Mouse (Mus musculus): ENCODE data around the gene Ang5. TPM values are rescaled to one million over a fixed set of nuclear protein-coding genes. Genes with fewer than 3 reads are reported as not detected.
"Not testable (repeated sequence)": the region's sequence is repeated elsewhere in the genome, so short reads cannot be mapped to it uniquely, and the experiment has no call there.

The Ang5 gene
- polyA plus RNA-seq, 1 experiment from 2014 or later = not detected

DNA sequence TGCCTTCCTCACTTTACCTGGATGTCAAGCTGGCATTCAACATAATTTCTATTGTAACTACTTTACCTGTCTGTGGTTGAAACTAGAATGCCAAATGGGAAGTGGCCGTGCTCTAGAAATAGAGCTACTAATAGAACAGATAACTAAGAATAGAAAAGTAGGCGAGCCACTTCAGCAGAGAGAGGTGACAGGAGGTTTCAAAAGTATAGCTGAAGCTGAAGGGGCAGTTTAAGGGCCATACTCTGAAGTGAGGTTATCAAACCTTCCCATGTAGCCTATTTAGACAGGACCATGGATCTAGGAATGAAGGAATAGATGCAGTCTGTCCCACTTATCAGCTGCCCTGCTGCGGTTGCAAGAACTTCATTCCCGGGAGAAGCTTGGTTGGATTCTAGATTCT, 26.6 kb downstream of the Ang5 start:
- no peaks in the 10 kb centered on the region for H3K27me3 ChIP-seq (ENCODE audit: insufficient read depth, low read length)
- no peak overlapping the region for H3K4me2 ChIP-seq (ENCODE audit: low read length)
- WGBS = 65% methylated on average over 4 of the region's 4 CpGs
- ATAC-seq (replicated peaks; ENCODE audit: low FRiP score, low read depth) (no peak), DNase-seq (ENCODE audit: low spot score) (no peak)
- no peak overlapping the region for H3K9ac ChIP-seq (ENCODE audit: low read depth, low read length)
- no peak overlapping the region for H3K4me3 ChIP-seq (replicated peaks; ENCODE audit: low read depth, low read length)
- no peaks in the 10 kb centered on the region for H3K9me3 ChIP-seq (replicated peaks; ENCODE audit: low read length)
- no peaks in the 10 kb centered on the region for H3K4me1 ChIP-seq (replicated peaks; ENCODE audit: insufficient read depth, low read length)
- H3K36me3 ChIP-seq (ENCODE audit: insufficient read depth, low read length) = no peaks in the 10 kb centered on the region
- no peak for TF ChIP-seq CTCF (IDR thresholded peaks at IDR 0.05; ENCODE audit: low read depth)
- H3K27ac ChIP-seq = no peak overlapping the region

DNA sequence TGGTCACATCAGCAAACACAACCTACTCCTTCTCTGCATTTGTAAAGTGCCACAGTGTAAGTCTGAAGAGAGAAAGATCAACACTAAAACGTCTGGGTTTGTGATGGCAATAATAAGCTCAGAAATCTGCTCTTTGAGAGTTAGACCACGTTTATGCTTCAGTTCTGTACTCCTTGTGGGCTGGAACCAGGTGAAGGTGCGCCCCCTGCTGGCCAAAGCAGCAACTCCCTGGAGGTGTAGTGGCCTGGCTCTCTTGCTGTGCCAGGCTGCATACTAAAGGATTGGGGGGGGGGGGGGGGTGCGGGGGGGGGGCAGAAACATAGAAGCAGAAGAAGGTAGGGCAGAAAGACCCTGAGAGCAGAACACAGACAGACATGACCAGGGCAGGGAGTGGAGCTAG, 27.0 kb downstream of the Ang5 start:
- Histone ChIP-seq H3K9me3 (replicated peaks; ENCODE audit: low read length) (no peaks in the 10 kb centered on the region), H3K36me3 (ENCODE audit: insufficient read depth, low read length) (no peaks in the 10 kb centered on the region), H3K4me2 (ENCODE audit: low read length) (no peak overlapping the region), H3K27ac (no peak overlapping the region), H3K9ac (ENCODE audit: low read depth, low read length) (no peak overlapping the region), H3K27me3 (ENCODE audit: insufficient read depth, low read length) (no peaks in the 10 kb centered on the region), H3K4me1 (replicated peaks; ENCODE audit: insufficient read depth, low read length) (no peaks in the 10 kb centered on the region), H3K4me3 (replicated peaks; ENCODE audit: low read depth, low read length) (no peak overlapping the region)
- 2% methylated on average over 3 of the region's 4 CpGs for WGBS
- ATAC-seq (replicated peaks; ENCODE audit: low FRiP score, low read depth) = peak; percentile 82
- TF ChIP-seq CTCF (IDR thresholded peaks at IDR 0.05; ENCODE audit: low read depth) = peak; percentile 73
- DNase-seq (ENCODE audit: low spot score) = peak; percentile 65

DNA sequence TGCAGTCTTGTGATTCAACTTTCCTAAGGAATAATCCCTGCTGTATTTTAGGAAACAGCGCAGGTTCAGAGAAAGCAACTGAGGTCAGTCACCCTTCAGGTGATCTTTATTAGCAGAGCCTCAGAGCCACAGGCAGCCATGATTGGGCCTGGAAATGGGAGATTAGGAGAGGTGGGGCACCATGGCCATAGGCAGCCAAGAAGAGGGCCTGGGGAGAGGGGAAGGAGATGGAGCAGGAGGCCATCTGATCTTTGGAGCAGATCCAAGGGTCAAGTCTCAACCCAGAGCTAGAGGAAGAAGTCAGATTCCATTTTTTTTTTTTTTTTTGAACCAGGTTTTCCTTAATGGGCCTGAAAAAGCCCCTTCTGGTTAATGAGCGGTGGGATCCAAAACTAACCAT, 29.3 kb downstream of the Ang5 start:
- no peak overlapping the region for H3K4me2 ChIP-seq (ENCODE audit: low read length)
- H3K36me3 ChIP-seq (ENCODE audit: insufficient read depth, low read length) = no peaks in the 10 kb centered on the region
- no peak for DNase-seq (ENCODE audit: low spot score)
- no peak for TF ChIP-seq CTCF (IDR thresholded peaks at IDR 0.05; ENCODE audit: low read depth)
- H3K4me3 ChIP-seq (replicated peaks; ENCODE audit: low read depth, low read length) = no peak overlapping the region
- 89% methylated on average over 2 of the region's 2 CpGs for WGBS
- H3K9me3 ChIP-seq (replicated peaks; ENCODE audit: low read length) = no peaks in the 10 kb centered on the region
- no peaks in the 10 kb centered on the region for H3K27me3 ChIP-seq (ENCODE audit: insufficient read depth, low read length)
- no peak overlapping the region for H3K27ac ChIP-seq
- no peaks in the 10 kb centered on the region for H3K4me1 ChIP-seq (replicated peaks; ENCODE audit: insufficient read depth, low read length)
- ATAC-seq (replicated peaks; ENCODE audit: low FRiP score, low read depth) = no peak
- no peak overlapping the region for H3K9ac ChIP-seq (ENCODE audit: low read depth, low read length)

DNA sequence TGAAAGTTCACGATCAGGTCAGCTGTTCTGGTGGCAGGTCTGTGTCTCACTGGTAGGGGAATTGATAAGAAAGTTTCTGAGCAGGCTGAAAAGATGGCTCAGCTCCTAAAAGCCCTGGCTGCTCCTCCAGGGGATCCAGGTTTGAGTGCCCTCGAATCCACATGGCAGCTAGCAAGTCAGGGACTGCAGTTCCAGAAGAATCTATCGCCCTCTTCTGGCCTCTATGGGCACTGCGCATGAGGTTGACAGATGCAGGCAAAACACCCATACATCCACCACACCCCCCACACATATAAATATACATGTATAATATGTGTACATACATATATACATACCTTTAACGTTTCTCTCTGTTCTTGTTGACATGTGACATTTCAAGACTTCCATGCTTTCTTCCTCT, 30.5 kb downstream of the Ang5 start:
- not testable (repeated sequence) for H3K4me1 ChIP-seq (replicated peaks; ENCODE audit: insufficient read depth, low read length); H3K4me3 ChIP-seq (replicated peaks; ENCODE audit: low read depth, low read length); H3K27me3 ChIP-seq (ENCODE audit: insufficient read depth, low read length); H3K4me2 ChIP-seq (ENCODE audit: low read length); H3K9me3 ChIP-seq (replicated peaks; ENCODE audit: low read length); H3K36me3 ChIP-seq (ENCODE audit: insufficient read depth, low read length); H3K27ac ChIP-seq; ATAC-seq (replicated peaks; ENCODE audit: low FRiP score, low read depth); H3K9ac ChIP-seq (ENCODE audit: low read depth, low read length)
- TF ChIP-seq CTCF (IDR thresholded peaks at IDR 0.05; ENCODE audit: low read depth) = peak; percentile 72
- peak; percentile 59 for DNase-seq (ENCODE audit: low spot score)
- 22% methylated on average over 5 of the region's 5 CpGs for WGBS

DNA sequence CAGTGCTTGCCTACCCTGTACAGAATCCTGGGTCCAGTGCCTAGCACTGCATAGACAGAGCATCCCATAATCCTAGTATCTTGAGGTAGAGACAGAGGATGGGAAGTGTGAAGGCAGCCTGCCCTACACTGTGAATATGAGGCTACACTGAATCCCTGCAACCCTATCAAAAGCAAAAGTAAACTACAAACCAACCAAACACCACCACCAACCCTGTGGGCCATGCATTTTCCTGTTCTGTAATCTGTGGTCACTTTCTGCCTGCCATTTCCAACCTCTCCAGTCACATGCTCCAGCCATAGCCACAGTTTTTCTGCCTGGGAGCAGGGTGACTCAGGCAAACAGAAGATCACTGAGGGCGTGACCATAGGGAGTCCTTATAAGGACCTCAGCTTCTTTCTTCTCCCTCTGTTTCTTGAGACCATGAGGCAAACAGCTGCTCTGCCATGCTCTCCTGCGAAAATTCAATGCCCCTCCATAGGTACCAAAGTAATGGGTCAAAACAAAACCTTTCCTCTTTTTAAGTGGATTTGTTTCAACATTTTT, 41.7 kb downstream of the Ang5 start:
- WGBS = 76% methylated on average over 2 of the region's 2 CpGs

DNA sequence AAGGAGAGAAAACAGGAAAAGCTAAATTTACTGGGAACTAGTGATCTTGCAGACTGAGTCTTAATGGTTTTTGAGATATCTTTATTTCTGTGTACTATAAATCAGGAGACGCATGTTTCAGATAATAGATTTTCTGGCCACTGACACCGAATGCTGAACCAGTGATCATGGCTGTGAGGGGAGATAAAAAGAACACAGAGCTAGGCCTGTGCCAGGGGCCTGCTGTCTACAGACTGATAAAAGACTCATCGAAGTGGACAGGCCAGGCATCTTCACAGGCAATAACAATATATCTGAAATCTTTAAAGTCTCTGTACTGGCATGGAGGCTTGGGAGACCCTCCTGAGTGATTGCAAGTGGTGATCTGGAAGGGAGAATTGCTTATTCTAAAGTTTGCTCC, 44.7 kb downstream of the Ang5 start:
- no peak overlapping the region for H3K27ac ChIP-seq

More for the DNA sequence above, 41.7 kb downstream of the Ang5 start:
- H3K36me3 ChIP-seq (ENCODE audit: insufficient read depth, low read length); H3K4me3 ChIP-seq (replicated peaks; ENCODE audit: low read depth, low read length); ATAC-seq (replicated peaks; ENCODE audit: low FRiP score, low read depth); H3K27ac ChIP-seq; H3K9me3 ChIP-seq (replicated peaks; ENCODE audit: low read length); H3K4me1 ChIP-seq (replicated peaks; ENCODE audit: insufficient read depth, low read length); H3K4me2 ChIP-seq (ENCODE audit: low read length); H3K9ac ChIP-seq (ENCODE audit: low read depth, low read length); H3K27me3 ChIP-seq (ENCODE audit: insufficient read depth, low read length); DNase-seq (ENCODE audit: low spot score): not testable (repeated sequence)

DNA sequence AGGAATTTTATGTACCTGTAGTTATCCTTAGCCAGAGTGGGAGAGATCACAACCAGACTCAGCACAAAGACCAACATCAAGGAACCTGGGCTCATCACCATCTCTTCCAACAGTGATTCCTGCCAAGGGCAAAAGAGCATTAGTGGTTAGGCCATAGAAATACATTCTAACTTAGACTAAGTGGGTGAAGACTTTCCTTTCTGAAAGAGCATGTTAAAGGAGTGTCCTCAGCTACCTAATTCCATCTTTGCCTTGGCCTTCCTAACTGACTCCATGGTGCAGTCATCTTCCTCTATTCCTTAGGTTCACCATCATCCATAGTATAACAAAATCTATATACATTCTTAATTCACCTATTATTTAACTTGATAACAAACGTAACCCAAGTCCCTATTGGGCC, 45.3 kb downstream of the Ang5 start, which contains the start of gene Ang6:
Gene Ang6 (minus strand): TSS at position 101 of the 400 bp plus-strand sequence.
- no peak within 1 kb of the TSS for H3K9ac ChIP-seq (ENCODE audit: low read depth, low read length)
- DNase-seq (ENCODE audit: low spot score) = no peak
- no peaks in the 10 kb centered on the region for H3K4me1 ChIP-seq (replicated peaks; ENCODE audit: insufficient read depth, low read length)
- no peaks in the 10 kb centered on the region for H3K27me3 ChIP-seq (ENCODE audit: insufficient read depth, low read length)
- no peak within 1 kb of the TSS for H3K4me3 ChIP-seq (replicated peaks; ENCODE audit: low read depth, low read length)
- H3K36me3 ChIP-seq (ENCODE audit: insufficient read depth, low read length) = no peaks in the 10 kb centered on the region
- H3K27ac ChIP-seq = no peak within 1 kb of the TSS
- 84% methylated on average over 1 of the region's 1 CpGs for WGBS
- no peak within 1 kb of the TSS for H3K4me2 ChIP-seq (ENCODE audit: low read length)
- ATAC-seq (replicated peaks; ENCODE audit: low FRiP score, low read depth) = no peak
- no peak for TF ChIP-seq CTCF (IDR thresholded peaks at IDR 0.05; ENCODE audit: low read depth)
- H3K9me3 ChIP-seq (replicated peaks; ENCODE audit: low read length) = no peaks in the 10 kb centered on the region

More for the DNA sequence above, 44.7 kb downstream of the Ang5 start:
- no peak overlapping the region for H3K9ac ChIP-seq (ENCODE audit: low read depth, low read length)
- TF ChIP-seq CTCF (IDR thresholded peaks at IDR 0.05; ENCODE audit: low read depth) = no peak
- no peak for ATAC-seq (replicated peaks; ENCODE audit: low FRiP score, low read depth)
- no peaks in the 10 kb centered on the region for H3K4me1 ChIP-seq (replicated peaks; ENCODE audit: insufficient read depth, low read length)
- H3K27me3 ChIP-seq (ENCODE audit: insufficient read depth, low read length) = no peaks in the 10 kb centered on the region
- H3K4me3 ChIP-seq (replicated peaks; ENCODE audit: low read depth, low read length) = no peak overlapping the region
- WGBS = 67% methylated on average over 3 of the region's 3 CpGs
- DNase-seq (ENCODE audit: low spot score) = no peak
- no peaks in the 10 kb centered on the region for H3K9me3 ChIP-seq (replicated peaks; ENCODE audit: low read length)
- H3K36me3 ChIP-seq (ENCODE audit: insufficient read depth, low read length) = no peaks in the 10 kb centered on the region
- H3K4me2 ChIP-seq (ENCODE audit: low read length) = no peak overlapping the region

DNA sequence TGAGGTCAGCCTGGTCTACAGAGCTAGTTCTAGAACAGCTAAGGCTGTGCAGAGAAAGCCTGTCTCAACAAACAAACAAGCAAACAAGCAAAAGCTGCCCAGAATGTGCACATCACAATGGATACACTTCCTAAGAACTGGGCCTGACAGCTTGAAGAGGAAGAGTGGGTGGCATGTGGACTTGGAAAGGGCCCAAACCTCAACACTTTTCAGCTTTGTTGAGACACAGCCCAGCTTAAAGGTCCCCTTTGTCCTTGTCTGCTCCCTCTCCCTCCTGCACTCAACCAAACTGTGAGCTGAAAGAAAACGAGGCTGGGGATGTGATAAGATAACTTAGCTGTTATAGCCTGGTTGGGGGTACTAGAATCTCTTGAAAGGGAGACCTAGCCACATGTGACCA, 51.2 kb downstream of the Ang5 start:
- H3K4me3 ChIP-seq (replicated peaks; ENCODE audit: low read depth, low read length); H3K36me3 ChIP-seq (ENCODE audit: insufficient read depth, low read length); H3K27ac ChIP-seq; DNase-seq (ENCODE audit: low spot score); H3K4me1 ChIP-seq (replicated peaks; ENCODE audit: insufficient read depth, low read length); H3K9ac ChIP-seq (ENCODE audit: low read depth, low read length); H3K4me2 ChIP-seq (ENCODE audit: low read length); H3K27me3 ChIP-seq (ENCODE audit: insufficient read depth, low read length); H3K9me3 ChIP-seq (replicated peaks; ENCODE audit: low read length); ATAC-seq (replicated peaks; ENCODE audit: low FRiP score, low read depth): not testable (repeated sequence)
- no CpG with 5 or more reads among the region's 1 CpGs for WGBS

DNA sequence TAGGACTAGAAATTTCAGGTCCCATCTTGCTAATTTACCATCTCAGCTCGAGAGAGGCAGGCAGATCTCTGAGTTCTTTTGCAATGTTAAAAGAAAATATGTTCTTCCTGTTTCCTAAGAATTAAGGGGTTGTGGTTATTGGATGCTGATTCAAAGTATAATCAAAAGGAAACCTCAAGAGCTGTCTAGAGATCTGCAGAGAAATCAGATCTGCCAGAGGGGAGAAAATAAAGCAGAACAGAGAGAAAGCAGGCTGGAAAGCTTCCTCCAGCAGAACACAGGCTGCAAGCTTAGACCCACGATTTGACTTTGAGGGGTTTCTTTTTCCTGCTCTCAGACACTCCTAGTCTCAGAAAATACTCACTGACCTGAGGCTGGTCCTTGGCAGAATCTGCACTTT, 52.8 kb downstream of the Ang5 start:
- H3K27ac ChIP-seq; H3K27me3 ChIP-seq (ENCODE audit: insufficient read depth, low read length); H3K4me2 ChIP-seq (ENCODE audit: low read length); H3K4me3 ChIP-seq (replicated peaks; ENCODE audit: low read depth, low read length); DNase-seq (ENCODE audit: low spot score); H3K9me3 ChIP-seq (replicated peaks; ENCODE audit: low read length); H3K9ac ChIP-seq (ENCODE audit: low read depth, low read length); ATAC-seq (replicated peaks; ENCODE audit: low FRiP score, low read depth); H3K4me1 ChIP-seq (replicated peaks; ENCODE audit: insufficient read depth, low read length); H3K36me3 ChIP-seq (ENCODE audit: insufficient read depth, low read length): not testable (repeated sequence)
- WGBS = 44% methylated on average over 2 of the region's 2 CpGs
